Mouse (Mus musculus): ENCODE measurements around the gene 1700001L19Rik. TPM values are rescaled to one million over a fixed set of nuclear protein-coding genes. Genes with fewer than 3 reads are reported as not detected.

Gene 1700001L19Rik
- polyA plus RNA-seq, 1 experiment = not detected

- H3K27ac ChIP-seq (replicated peaks; ENCODE audit: low read depth, low read length) = no peak overlapping the region
- no peak overlapping the region for H3K4me3 ChIP-seq (ENCODE audit: insufficient read depth, low read depth, low read length)
- H3K4me1 ChIP-seq (ENCODE audit: control insufficient read depth, insufficient read depth, insufficient read length, low read length) = no peaks in the 10 kb centered on the region
Observed at GRCm38 (mm10) chr13:68588352-68588751, 8.9 kb upstream of the 1700001L19Rik start.

GRCm38 (mm10) chr13:68593797-68594196 is 3.4 kb upstream of the 1700001L19Rik start:
- no peak overlapping the region for H3K4me3 ChIP-seq (ENCODE audit: insufficient read depth, low read depth, low read length)

GRCm38 (mm10) chr13:68597667-68598066 is 446 bp downstream of the 1700001L19Rik start:
- H3K4me3 ChIP-seq (ENCODE audit: insufficient read depth, low read depth, low read length) = no peak overlapping the region

More at GRCm38 (mm10) chr13:68593797-68594196, 3.4 kb upstream of the 1700001L19Rik start:
- Histone ChIP-seq H3K27ac (replicated peaks; ENCODE audit: low read depth, low read length) (no peak overlapping the region), H3K4me1 (ENCODE audit: control insufficient read depth, insufficient read depth, insufficient read length, low read length) (no peaks in the 10 kb centered on the region)

GRCm38 (mm10) chr13:68598953-68599352 is 1.7 kb downstream of the 1700001L19Rik start:
- no peak overlapping the region for H3K27ac ChIP-seq (replicated peaks; ENCODE audit: low read depth, low read length)
- no peaks in the 10 kb centered on the region for H3K4me1 ChIP-seq (ENCODE audit: control insufficient read depth, insufficient read depth, insufficient read length, low read length)
- no peak overlapping the region for H3K4me3 ChIP-seq (ENCODE audit: insufficient read depth, low read depth, low read length)

More at GRCm38 (mm10) chr13:68597667-68598066, 446 bp downstream of the 1700001L19Rik start:
- Histone ChIP-seq H3K27ac (replicated peaks; ENCODE audit: low read depth, low read length) (no peak overlapping the region), H3K4me1 (ENCODE audit: control insufficient read depth, insufficient read depth, insufficient read length, low read length) (no peaks in the 10 kb centered on the region)

GRCm38 (mm10) chr13:68601184-68601583 is 4.0 kb downstream of the 1700001L19Rik start:
- no peak overlapping the region for H3K4me3 ChIP-seq (ENCODE audit: insufficient read depth, low read depth, low read length)
- no peaks in the 10 kb centered on the region for H3K4me1 ChIP-seq (ENCODE audit: control insufficient read depth, insufficient read depth, insufficient read length, low read length)
- no peak overlapping the region for H3K27ac ChIP-seq (replicated peaks; ENCODE audit: low read depth, low read length)

- H3K27ac ChIP-seq (replicated peaks; ENCODE audit: low read depth, low read length) = no peak overlapping the region
- H3K4me3 ChIP-seq (ENCODE audit: insufficient read depth, low read depth, low read length) = no peak overlapping the region
Observed at GRCm38 (mm10) chr13:68603085-68603484, 5.9 kb downstream of the 1700001L19Rik start.

GRCm38 (mm10) chr13:68605689-68606126 is 8.5 kb downstream of the 1700001L19Rik start:
- Histone ChIP-seq H3K4me1 (ENCODE audit: control insufficient read depth, insufficient read depth, insufficient read length, low read length) (no peaks in the 10 kb centered on the region), H3K4me3 (ENCODE audit: insufficient read depth, low read depth, low read length) (peak overlapping the region; percentile 46)

More at GRCm38 (mm10) chr13:68603085-68603484, 5.9 kb downstream of the 1700001L19Rik start:
- H3K4me1 ChIP-seq (ENCODE audit: control insufficient read depth, insufficient read depth, insufficient read length, low read length) = no peaks in the 10 kb centered on the region

GRCm38 (mm10) chr13:68607652-68608405 is 10.6 kb downstream of the 1700001L19Rik start:
- Histone ChIP-seq H3K4me3 (ENCODE audit: insufficient read depth, low read depth, low read length) (peak overlapping the region; percentile 8; the same call in 1 of the 2 replicates), H3K27ac (replicated peaks; ENCODE audit: low read depth, low read length) (no peak overlapping the region), H3K4me1 (ENCODE audit: control insufficient read depth, insufficient read depth, insufficient read length, low read length) (no peaks in the 10 kb centered on the region)

More at GRCm38 (mm10) chr13:68605689-68606126, 8.5 kb downstream of the 1700001L19Rik start:
- no peak overlapping the region for H3K27ac ChIP-seq (replicated peaks; ENCODE audit: low read depth, low read length)

GRCm38 (mm10) chr13:68622792-68623191 is 25.6 kb downstream of the 1700001L19Rik start:
- Histone ChIP-seq H3K4me3 (ENCODE audit: insufficient read depth, low read depth, low read length) (no peak overlapping the region), H3K4me1 (ENCODE audit: control insufficient read depth, insufficient read depth, insufficient read length, low read length) (no peaks in the 10 kb centered on the region), H3K27ac (replicated peaks; ENCODE audit: low read depth, low read length) (no peak overlapping the region)

- Histone ChIP-seq H3K4me1 (ENCODE audit: control insufficient read depth, insufficient read depth, insufficient read length, low read length) (no peaks in the 10 kb centered on the region), H3K27ac (replicated peaks; ENCODE audit: low read depth, low read length) (no peak overlapping the region), H3K4me3 (ENCODE audit: insufficient read depth, low read depth, low read length) (no peak overlapping the region)
Observed at GRCm38 (mm10) chr13:68627041-68627440, 29.8 kb downstream of the 1700001L19Rik start.

GRCm38 (mm10) chr13:68642786-68643185 is 45.6 kb downstream of the 1700001L19Rik start:
- H3K4me1 ChIP-seq (ENCODE audit: control insufficient read depth, insufficient read depth, insufficient read length, low read length) = no peaks in the 10 kb centered on the region
- H3K27ac ChIP-seq (replicated peaks; ENCODE audit: low read depth, low read length) = no peak overlapping the region
- H3K4me3 ChIP-seq (ENCODE audit: insufficient read depth, low read depth, low read length) = no peak overlapping the region

Other genes with a start within 250 kb of the 1700001L19Rik start
- 6.1 and 6.6 TPM in 2 replicates for gene Mtrr, start 15.3 kb upstream of the 1700001L19Rik start, polyA plus RNA-seq (2012; ENCODE audit: insufficient read depth, insufficient read length, missing spikeins)
- 4.8 and 17.8 TPM in 2 replicates for gene Fastkd3, start 15.2 kb upstream of the 1700001L19Rik start, polyA plus RNA-seq (2012; ENCODE audit: insufficient read depth, insufficient read length, missing spikeins)

All from brown adipose tissue, adult 24 weeks (tissue).